Mouse (Mus musculus) spleen, postnatal 36 days (tissue): ENCODE data around the gene Slc50a1.
A peak's percentile ranks its signal among the peaks of the same experiment; 100 is the strongest.

ENCODE experiments used
- DNase-seq, 2 experiments: peaks; one replicate each; pipeline ENCODE4 v3.0.0; 2022; ENCODE audit warnings: low spot score in 2 of 2, mixed read lengths in 1 of 2

Gene Slc50a1

DNA sequence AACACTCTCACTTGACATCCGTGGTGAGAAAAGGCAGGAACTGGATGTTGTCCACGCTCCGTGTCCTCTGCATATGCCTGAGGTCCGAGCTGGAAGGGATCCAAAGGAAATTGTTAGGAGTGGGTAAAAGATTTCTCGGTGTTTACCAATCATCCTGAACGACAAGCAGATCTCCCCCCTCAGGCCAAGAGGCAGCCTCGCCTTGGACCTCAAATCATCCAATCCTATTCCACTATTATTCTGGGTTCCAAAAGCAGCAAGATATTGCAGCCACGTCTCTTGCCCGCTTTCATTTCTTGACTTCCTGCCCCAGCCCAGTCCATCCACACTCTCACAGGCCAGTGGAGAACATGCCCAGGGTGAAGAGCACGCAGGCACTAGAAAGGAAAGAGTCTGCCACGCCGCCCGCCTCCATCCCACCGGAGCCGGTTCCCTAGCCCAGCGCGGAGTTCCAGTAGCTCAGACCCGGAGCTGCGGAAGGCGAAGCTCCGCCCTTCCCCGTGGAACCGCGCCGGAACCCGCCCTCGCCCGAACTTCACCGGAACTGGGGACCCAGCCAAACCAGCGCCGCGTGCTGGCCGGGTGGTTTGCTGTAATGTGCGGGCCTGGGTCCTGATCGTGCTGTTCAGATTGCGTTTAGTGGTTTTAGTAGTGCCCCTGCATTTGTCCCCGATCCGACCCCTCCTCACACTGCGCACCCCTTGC, at the start of gene Slc50a1:
Gene Slc50a1 (minus strand): TSS at position 520 of the 705 bp plus-strand sequence.
- peak; percentile 78 to 79 for DNase-seq

DNA sequence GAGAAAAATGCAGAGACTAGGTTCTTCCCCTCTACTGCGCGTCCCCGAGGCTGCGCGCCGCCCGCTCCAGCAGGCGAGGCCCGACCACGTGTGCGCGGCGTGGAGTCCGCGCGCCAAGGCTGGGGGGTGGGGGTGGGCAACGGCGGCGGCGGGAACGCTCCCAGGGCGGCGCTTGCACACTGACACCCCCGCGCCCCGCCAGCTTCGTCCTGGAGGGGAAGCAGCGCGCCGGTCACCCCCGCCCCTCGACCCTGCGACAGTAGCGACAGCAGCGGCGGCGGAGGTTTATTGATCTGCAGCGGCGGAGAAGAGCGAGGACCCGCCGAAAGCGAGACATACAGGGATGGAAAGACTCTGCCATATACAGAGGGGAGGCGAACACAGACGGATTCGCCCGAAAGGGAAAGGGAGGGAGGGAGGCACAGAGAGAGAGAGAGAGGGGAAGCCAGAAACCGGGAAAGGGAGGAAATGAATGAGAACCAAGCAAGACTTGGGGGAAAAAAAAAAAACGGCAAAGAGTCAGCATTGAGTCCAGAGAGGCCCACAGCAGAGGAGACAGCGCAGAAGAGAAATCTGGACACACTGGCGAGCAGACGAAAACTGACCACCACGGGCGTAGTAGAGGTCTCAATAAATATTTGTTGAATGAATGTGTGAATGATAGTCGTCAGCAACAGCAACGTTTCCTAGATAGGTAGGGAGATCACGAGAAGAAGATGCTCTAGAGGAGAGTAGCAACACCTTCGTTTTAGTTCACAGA, 49.4 kb upstream of the Slc50a1 start:
- no peak for DNase-seq

DNA sequence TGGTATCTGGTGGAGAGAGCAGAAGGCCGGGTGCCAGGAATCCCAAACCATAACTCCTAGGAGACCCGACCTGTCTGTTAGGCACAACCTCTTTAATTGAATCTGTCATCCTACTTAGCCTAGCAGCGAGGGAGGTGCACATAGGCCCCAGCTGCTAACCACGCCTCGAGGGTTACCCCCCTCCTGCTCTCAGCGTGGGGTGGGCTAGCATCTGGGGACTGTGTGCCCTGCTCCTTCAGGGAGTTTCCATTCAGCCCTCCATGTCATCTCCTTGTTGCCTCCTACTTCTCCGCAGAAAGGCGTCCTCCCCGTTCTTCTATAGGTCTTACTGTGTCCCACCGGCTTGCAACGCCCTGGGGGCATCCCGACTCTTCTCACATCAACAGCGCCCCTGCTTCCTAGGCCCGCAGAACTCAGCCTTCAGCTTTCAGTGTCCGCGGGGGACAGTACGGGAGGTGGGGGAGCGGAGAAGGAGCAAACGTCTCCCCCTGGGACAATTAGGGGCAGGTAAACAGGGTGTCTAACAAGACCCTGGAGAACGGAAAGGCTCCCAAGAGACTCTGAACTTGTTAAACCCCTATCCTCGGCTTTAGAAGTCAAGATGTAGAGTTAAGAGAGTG, 48.7 kb upstream of the Slc50a1 start:
- DNase-seq: no peak

DNA sequence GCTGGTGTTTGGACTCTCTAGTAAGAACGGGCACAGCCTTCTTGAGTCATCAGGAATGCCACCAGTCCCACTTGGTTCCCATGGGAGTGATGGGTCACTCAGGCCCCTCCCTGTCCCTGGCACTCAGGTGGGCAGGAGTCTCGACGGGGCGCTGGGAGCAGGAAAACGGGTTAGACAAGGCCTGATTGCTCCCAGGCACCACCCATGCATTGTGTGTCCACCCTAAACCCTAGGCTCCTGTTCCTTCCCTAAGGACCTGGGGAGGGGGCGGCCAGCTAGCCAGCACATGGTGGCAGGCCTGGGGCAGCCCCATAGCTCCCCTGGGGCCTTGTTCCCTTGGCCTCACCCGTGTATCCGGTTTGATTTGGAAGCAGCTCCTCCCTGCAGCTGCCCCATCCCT, 47.9 kb upstream of the Slc50a1 start:
- no peak for DNase-seq

DNA sequence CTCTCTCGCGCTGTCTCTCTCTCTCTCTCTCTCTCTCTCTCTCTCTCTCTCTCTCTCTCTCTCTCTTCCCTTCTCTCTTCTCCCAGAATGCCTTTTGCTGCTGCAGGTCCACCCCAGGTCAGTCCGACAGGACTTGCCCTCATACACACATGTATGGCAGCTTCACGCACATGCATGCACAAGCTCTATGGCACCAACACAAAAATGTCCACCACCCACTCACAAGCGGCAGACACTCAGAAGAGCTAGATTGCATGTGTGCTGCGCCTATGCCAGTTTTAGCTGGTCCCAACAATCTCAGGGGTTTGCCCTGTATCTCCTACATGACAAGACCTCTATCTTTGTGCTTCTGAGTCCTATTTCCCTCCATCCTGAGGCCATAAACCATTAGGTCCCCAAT, 46.9 kb upstream of the Slc50a1 start:
- no peak for DNase-seq

DNA sequence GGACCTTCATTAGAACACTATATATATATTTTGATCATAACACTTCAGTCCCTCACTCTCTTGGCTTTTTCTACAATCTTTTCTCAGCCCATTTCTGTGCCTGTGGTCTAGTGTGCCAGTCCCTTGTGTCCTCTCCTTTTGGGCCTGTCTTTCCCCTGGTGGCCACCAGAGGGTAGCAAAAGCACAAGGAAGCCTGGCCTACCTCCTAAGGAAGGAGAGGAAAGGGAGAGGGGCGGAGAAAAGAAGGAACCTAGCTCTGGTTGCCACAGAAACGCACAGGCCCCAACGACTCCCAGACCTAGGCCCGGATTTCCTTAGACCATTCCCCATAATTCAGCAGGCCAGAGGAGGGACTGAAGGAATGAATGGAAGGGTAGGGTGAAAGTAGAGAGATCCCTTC, 46.5 kb upstream of the Slc50a1 start:
- peak; percentile 63 to 72 for DNase-seq

DNA sequence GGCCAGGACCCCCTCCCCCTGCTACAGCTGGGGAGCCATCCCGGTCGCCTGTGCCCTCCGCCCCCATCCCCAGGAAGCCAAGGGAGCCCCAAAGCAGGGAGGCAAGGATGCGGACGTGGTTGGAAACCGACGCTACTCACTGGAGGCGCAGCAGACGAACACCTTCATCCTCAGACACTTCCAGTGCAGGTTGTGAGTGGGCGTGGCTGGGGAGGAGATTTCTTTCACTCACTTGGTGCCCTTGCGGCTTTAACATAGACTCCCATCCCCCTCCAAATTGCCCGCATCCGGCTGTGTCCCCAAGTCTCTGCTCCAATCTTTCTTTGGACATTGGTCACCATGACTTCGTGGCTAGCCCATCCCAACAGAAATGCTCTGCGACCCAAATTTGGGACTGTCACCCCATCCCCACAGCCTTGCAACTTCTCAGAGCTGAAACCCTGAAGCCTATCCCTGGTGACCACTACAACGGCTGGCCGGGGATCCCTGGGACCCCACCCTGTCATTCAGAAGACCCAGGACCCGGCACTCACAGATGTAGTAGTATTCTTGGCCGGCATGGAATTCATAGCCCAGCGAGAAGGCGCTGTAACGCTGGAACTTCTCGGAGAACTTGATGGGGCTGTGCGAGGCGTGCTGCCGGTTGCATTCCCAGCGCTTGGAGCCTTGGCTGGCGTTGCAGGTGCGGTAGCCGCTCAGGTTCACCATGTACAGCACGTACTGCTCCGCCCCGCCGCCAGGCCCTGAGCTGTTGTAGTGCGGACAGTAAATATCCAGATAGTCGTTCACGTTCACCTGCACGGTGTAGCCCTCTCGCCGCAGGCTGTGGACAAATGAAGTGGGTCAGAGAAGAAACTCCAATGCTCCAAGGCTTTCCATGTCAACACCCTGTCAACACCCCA, 45.8 kb upstream of the Slc50a1 start:
- no peak for DNase-seq

DNA sequence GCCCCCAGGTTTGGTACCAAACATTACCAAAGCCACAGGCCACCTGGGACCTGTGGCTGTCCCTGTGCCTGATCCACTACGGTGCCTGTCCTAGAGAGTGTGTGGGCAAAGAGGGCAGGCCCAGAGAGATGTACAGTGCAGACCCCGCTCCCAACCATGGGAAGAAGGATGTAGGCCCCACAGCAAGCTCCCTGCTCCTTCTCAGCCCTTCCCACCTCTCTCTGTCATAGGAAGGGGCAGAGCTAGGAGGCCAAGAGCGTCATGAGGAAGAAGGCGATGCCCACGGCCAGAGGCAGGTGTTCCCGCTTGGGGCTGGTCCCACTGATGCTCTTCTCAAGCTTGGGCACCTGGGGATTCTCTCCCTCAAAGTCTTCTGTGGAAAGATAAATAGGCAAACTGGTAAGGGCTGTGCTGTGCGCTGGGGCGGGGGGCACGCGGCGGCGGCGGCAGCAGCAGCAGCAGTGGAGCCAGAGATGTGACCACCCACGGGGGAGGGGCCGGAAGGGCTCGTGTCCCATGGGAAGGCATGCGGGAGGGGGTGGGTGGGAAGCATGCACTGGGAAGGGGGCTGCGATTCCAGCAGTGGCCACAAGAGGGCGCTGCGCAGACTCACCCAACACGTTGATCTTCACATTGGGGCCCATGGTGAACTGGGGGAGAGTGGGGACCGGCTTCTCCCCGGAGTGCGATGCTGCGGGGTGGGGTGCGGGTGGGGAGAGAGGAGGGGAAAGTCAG, 45.0 kb upstream of the Slc50a1 start:
- DNase-seq: peak in 1 of 2 experiments; percentile 32

DNA sequence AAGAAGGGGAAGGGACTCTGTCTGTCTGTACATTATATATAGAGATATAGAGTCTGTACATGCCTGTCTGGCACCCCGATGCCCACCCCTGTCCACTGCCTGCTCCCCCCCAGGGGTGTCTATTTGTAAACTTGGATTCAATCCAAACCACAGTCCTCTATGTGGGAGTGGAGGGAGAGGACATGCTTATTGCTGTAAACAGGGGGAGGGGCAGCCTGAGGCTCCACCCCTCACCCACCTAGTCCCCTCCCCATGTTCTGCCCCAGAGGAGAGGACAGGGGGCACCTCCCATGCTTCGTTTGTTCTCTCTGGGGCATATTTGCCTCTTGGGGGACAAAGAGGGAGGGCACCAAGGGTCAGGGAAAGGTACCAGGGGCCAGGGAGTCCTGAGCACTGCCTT, 44.4 kb upstream of the Slc50a1 start:
- DNase-seq: no peak

DNA sequence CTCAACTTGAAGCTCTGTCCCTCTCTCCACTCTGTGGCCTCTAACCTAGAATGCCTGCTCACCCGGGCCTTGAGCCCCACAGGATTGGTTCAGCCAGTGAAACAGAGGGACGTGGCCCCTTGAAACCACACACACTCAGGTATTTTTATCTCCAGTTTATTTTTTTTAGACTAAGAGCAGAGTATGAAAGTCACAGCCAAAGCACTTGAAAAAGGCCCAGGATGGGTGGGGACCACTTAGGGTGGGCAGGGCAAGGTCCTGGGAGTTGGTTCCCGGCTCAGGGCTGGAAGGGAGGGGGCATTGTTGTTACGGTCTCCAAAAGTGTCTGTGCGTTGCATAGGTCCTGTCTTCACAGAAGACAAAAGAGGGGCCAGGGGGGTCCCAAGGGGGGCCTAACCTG, 44.0 kb upstream of the Slc50a1 start:
- no peak for DNase-seq

DNA sequence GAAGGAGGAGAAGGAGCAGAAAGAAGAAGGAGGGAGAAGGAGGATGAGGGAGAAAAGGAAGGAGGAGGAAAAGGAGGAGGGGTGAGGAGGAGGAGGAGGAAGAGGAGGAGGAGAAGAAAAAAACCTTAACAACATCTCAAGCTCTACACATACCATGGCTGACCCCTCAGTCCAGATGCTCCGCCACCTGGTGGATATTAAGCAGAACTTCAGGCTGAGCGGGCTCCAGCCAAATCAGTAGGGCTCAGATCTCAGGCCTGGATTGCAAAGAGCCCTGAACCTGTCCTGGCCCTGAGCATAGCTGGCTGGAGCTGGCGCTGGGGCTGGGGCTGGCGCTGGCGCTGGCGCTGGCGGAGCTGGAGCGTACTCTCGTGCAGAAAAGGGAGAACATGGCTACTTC, 37.7 kb upstream of the Slc50a1 start:
- peak; percentile 57 to 59 for DNase-seq

DNA sequence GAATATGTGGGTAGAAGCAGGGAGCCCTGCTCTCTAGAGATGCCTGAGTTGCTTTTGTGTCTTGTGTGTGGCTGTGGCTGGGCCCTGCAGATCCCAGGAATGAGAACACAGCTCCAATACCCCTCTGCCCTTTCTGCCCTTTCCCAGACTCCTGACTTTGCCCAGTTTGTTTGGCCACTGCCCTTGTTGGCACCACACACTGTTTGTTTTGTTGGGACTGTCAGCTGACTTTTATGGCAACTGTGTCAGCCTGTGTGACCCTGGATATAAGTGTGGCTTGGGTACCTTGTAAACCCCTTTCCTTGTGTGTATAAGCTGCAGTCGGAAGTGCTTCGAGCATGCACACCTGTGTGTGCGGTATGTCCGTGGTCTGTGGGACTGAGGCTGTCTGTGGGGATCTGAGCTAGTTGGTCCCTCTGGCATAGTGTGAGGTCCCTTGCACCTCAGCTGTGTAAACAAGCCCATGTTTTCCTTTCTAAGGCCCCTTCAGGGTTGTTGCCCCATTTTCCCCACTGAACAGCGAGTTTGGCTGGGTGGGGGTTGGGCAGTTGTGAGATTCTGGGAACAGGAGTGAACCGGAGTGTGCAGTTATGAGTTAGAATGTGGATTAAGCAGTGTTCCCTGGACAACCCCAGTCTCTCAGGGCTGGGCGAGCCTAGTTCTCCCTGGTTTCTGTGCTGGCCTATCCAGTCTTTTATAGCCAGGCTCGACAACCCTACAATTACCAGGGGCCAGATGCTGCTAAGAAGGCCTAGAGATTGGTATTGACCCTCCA, 35.4 kb upstream of the Slc50a1 start:
- no peak for DNase-seq

DNA sequence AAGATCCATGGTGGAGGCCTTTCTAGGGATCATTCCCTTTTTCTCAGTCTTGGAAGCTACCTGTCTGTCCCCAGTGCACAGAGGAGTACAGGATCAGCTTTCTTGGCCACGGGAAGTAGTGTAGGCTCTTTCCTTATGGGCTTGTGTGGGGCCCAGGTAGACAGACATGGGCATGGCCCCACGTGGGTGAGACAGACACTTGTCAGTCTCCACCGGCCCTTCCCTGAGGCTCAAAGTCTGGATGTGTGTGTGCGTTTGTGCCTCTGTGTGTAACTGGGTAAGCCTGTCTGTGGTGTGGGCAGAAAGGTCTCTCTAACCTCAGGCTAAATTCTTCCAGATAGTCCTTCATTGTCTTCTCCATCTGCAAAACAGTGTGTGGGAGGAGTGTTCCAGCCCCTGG, 34.7 kb upstream of the Slc50a1 start:
- DNase-seq: no peak

DNA sequence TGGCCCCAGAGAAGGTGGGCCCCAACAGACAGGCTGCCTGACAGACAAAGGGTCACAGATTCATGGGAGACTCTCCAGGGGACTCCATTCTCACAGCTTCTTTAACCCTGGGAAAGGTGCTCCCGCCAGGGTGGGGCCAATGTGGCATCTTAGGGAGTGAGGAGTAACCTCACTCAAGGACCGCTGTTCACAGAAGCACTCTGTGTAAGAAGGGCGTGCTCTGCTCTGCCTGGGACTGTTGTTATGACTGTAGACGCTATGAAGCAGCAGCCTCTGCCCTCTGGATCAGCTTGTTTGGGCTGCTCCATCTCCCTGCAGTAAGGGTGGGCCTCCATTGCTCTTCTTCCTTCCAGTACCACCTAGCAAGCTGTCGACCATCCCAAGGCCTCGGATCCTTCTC, 34.1 kb upstream of the Slc50a1 start:
- DNase-seq: no peak

DNA sequence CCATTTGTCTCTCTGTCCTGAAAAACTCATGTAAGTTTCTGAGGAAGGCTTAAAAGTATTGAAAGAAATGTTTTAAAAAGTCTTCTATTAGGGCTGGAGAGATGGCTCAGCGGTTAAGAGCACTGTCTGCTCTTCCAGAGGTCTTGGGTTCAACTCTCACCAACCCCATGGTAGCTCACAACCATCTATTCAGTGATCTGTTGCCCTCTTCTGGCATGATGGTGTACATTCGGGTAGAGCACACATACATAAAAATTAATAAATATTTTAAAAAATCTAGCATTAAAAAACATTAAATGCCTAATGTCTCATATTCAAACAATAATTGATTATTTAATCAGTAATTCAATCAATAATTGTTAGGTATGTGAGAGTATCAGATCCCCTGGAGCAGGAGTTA, 30.1 kb upstream of the Slc50a1 start:
- DNase-seq: no peak

DNA sequence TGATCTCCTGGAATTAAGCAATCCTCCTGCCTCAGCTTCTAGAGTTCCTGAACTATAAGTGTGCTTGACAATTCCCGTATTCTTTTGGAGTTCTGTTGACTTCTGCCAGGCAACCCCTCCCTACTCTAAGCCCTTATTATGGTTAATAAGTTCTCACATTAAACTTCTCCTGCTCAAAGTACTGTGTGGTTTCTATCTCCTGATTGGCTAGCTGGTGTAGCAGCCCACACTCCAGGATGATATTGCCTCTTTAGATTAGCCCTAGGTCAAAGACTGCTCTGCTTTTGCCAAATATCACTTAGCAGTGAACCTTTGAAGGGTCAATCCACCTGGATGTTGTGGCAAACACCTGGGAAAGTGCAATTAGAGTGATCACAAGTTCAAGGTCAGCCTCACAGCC, 29.7 kb upstream of the Slc50a1 start:
- DNase-seq: no peak

DNA sequence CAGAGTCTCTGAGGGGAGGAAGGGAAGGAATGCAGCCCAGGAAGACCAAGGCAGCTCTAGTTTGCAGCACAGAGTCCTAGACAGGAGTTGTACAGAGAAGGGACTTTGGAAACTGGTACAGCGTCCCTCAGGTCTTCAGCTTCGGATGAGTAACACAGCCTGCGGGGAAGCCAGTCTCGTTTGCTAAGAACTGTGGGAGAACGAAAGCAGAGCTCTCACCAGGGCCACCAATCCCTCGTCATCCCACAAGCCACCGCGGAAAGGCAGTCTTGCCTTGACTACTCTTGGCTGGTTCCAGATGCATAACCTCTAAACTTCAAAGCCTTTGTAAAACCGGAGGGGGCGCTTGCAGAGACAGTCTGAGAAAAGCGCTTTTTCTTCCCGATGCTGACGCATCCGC, 29.1 kb upstream of the Slc50a1 start:
- no peak for DNase-seq

DNA sequence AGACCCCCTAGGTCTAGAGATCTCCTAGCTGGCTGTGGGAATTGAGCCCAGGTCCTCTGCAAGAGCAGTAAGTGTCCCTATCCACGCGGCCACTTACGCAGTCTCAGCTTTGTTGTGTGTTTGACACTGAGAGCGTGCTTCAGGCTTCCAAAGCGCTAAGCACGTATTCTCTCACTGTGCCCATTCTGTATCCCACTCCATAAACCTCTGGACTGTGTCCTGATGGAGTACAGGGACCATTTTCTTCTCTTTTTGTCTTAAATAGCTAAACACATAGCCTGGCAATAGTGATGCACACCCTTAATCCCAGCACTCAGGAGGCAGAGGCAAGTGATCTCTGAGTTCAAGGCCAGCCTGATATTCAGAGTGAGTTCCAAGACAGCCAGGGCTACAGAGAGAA, 28.5 kb upstream of the Slc50a1 start:
- no peak for DNase-seq

DNA sequence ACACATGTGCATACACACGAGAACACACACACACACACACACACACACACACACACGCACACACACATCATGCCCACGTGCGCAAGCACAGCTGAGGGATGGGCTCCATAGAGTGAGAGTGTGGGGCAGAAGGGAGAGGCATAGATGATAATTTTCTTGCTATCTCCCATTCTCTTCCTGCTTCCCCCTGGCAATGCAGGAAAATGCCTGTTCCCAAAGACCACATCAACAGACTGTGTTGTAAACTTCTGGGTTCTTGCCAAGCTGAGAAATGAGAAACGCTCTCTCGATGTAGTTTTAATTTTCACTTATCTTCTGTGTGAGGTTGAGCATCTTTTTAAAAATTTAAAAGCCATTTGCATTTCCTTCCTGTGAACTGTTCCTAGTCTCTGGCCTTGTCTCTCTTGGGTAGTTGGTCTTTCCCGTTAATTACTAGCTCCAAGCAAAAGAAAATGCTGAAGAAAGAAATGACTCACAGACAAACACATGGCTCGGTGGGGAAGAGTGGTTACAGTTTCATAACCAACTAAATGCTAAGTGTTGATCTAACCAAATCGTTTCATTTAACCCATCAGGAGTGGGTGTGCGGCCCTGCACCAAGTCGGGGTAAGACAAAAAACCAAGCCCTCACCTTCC, 26.5 kb upstream of the Slc50a1 start:
- no peak for DNase-seq

DNA sequence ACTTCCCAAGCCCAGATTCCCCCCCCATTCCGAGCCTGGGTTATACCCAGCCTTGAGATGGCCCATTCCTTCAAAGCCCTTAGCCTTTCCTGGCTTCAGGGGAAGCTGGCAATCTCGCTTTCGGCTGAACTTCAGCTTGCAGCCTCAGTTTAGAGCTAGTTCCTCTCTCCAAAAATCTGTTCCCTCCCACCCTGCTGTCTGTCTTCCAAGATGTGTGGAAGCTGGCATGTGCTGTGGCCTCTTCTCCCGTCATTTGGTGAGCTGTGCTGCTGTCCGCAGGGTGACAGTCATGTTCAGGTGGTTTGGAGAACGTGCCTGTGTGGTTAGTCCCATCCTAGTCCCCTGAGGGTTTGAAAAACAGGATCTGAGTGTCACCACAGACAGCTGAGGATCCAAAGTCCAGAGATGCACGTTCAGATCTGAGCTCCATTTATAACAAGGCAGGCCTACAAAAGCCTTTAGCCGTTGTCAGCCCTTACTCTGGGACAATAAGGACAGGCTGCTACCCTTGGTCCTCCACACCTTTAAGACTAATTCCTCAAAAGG, 25.4 kb upstream of the Slc50a1 start:
- no peak for DNase-seq
